Mouse (Mus musculus) brain, embryonic 14.5 days (tissue): ENCODE results near the gene Wbp1. TPM values are rescaled to one million over a fixed set of nuclear protein-coding genes. Genes with fewer than 3 reads are reported as not detected.

ENCODE experiments used
- DNase-seq: peaks from one replicate; pipeline ENCODE4 v3.0.0-alpha.2; 2011; ENCODE audit warnings: low read depth
- CTCF ChIP-seq: fragments of 200-500 bp; IDR thresholded peaks from 2 replicates; pipeline ENCODE4 v1.5.1; 2012; ENCODE audit warnings: inconsistent platforms, mild to moderate bottlenecking, moderate library complexity, borderline replicate concordance; ENCODE audit not compliant: insufficient read depth, insufficient read length; ENCODE audit errors: extremely low read depth
- POLR2A ChIP-seq: fragments of 200-500 bp; IDR thresholded peaks from 2 replicates; pipeline ENCODE4 v1.6.1; 2012; ENCODE audit warnings: mild to moderate bottlenecking, inconsistent platforms, borderline replicate concordance; ENCODE audit not compliant: poor library complexity, insufficient read depth, insufficient read length, severe bottlenecking; ENCODE audit errors: extremely low read depth
- polyA plus RNA-seq: library from polyadenylated mRNA; depleted of rRNA; stranded (reverse); fragments of >200 nt; gene quantifications from 2 replicates; pipeline ENCODE4 v1.2.3, GENCODE M21; 2012

The Wbp1 gene
- polyA plus RNA-seq, 1 experiment, result 298 TPM

- TF ChIP-seq POLR2A (peak; percentile 93), CTCF (no peak)
- peak; percentile 95 for DNase-seq
These were observed 6.2 kb downstream of the Wbp1 start, which contains the start of gene Mogs for GRCm38 (mm10) chr6:83115011-83115671. Mogs (plus strand) TSS chr6:83115496.

- DNase-seq, result no peak
- TF ChIP-seq CTCF, result no peak
- no peak for TF ChIP-seq POLR2A
These were observed 9.7 kb downstream of the Wbp1 start for GRCm38 (mm10) chr6:83111510-83112136.

- TF ChIP-seq CTCF, result no peak
- peak; percentile 47; the same call in 1 of the 2 replicates for TF ChIP-seq POLR2A
- DNase-seq, result peak; percentile 89
These were observed 12.3 kb downstream of the Wbp1 start, which contains the start of gene Mrpl53 for GRCm38 (mm10) chr6:83108762-83109668. Mrpl53 (plus strand) TSS chr6:83109040.

DNA sequence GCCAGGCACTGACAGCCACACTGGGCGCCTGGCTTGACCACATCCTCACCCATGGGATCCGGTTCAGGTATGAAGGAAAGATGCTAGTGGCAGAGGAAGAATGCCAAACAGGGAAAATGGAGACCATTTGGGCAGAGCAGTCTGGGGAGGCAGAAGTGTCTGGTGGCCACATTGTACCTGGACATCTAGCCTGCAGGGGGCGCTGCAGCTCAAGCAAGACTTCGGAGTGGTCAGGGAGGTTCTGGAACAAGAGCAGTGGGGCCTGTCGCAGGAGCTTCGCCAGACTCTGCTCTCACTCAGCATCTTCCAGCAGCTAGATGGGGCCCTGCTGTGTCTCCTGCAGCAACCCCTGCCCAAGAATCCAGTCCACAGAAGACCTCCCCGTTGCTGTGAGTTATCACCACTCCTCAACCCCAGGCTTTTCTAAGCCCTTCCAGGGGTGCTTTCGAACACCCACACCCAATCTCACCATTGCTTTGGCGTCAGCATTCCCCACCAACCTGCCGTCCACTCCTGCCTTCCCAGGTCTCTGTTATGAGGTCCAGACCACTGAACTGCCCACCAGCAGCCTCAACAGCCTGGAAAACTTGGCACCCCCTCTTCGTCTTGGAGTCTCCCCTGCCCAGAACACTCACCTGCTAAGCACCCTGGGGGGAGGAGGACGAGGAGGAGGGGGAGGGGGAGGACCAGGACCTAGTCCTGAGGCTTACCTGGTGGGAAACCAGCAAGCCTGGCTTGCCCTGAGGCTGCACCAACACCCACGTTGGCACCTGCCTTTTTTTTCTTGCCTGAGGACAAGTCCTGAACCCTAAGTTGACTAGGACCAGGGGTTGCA, 13.6 kb downstream of the Wbp1 start:
- TF ChIP-seq POLR2A (no peak), CTCF (peak; percentile 76)

GRCm38 (mm10) chr6:83104158-83104557, 17.2 kb downstream of the Wbp1 start:
- DNase-seq, result peak; percentile 89
- TF ChIP-seq CTCF, result no peak
- no peak for TF ChIP-seq POLR2A

More for the DNA sequence above, 13.6 kb downstream of the Wbp1 start:
- DNase-seq, result peak; percentile 77

- TF ChIP-seq CTCF, result no peak
- TF ChIP-seq POLR2A, result no peak
- DNase-seq, result no peak
These were observed 18.2 kb downstream of the Wbp1 start for GRCm38 (mm10) chr6:83103130-83103650.

GRCm38 (mm10) chr6:83101688-83102556, 19.4 kb downstream of the Wbp1 start:
- 0 out of 2 replicates have a peak, but pooled peaks have one; percentile 20 for TF ChIP-seq POLR2A
- peak; percentile 50; the same call in 1 of the 2 replicates for TF ChIP-seq CTCF
- DNase-seq, result peak; percentile 81

- peak; percentile 96 for DNase-seq
- TF ChIP-seq CTCF (peak; percentile 41; the same call in 1 of the 2 replicates), POLR2A (peak; percentile 8; the same call in 1 of the 2 replicates)
These were observed 20.1 kb downstream of the Wbp1 start, which contains the start of the genes Ccdc142 and Gm42688 for GRCm38 (mm10) chr6:83101316-83101687. Ccdc142 (plus strand) TSS chr6:83101601. Gm42688 (plus strand) TSS chr6:83101617.

DNA sequence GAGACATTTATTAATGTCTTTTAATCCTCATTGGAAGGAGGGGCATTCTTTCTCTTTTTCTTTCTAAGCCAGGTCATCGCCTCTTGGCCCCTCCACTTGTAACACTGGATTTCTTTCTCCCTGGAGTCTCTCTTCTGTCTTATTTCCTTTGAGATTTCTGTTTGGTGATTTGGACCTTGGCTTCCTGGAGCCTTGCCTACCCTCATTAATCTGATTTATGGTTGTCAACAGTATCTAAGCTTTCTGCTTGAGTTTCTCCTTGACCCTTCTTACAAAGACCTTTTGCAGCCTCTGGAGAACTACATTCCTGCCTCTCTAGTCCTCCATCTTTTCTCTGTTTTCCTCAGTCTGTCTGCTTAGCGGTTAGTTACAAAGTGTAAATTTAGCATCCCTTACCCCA, 22.9 kb downstream of the Wbp1 start:
- TF ChIP-seq CTCF (no peak), POLR2A (no peak)
- DNase-seq, result no peak

DNA sequence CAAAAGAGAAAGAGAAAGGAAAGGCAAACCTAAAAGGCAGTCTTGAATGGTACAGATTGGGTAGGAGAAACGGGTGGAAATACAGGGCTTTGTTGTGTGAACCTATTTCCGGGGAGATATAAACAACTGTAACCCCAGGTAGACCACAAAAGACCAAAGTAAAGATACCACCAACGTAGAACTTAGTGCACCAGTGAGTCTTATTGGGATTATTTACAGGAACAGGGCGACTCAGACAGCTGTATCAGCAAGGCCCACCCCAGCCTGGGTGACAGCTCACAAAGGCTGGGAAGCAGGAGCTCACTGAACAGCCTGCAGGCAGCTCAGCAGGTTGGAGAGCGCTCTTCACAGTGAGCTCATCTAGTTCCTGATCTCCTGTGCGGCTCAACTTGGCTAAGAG, 25.4 kb downstream of the Wbp1 start:
- DNase-seq, result no peak

More for the DNA sequence above, 25.4 kb downstream of the Wbp1 start:
- TF ChIP-seq POLR2A, result no peak
- no peak for TF ChIP-seq CTCF
